In the genomic region with DNA sequence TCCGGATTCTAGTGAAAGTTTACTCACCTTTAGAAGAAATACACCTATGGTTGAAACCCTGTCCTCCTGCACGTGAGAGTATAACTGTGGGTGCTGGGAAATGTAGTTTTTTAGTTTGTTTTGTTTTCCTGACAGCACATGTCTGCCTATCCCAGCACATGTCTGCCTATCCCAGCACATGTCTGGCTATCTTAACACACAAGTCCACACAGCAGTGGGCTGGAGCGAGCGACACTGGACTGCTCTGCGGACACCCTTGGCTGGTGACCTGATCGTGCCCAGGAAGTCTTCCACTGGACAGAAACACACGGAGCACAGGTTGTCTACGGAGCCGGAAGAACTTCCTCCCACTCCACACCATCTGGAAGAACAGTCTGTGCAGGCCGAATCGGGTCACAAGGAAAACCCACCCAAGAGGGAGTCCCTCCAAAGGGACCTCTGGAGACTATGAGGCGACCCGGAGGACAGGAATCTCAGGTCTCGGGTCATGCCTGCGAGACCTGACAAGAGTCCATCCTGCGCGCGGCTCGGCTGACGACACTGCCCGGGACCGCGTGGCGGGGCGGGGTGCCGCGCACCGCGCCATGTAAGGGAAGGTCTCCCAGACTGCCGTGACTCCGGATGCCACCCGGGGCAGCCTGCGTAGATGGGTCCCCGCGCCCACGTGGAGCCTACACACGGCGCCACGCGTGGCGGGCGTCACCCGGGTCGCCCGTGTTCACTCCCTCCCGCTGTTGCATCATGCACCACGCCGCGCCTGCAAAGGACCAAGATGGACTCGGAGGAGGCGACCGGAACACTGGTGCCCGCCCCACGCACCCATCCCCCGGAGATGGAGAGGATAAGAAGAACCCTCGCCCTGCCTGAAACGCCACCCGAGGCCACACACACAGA, we compare ENCODE assay signal across 8 mouse cellular contexts. TPM values are rescaled to one million over a fixed set of nuclear protein-coding genes. Genes with fewer than 3 reads are reported as not detected.
DNase-seq lines count a peak whose midpoint lies in the region; ATAC-seq and TF ChIP-seq lines count a peak whose summit lies in the region.

No protein-coding gene starts in this region.

- peak overlapping the region; percentile 70 for H3K27ac ChIP-seq in heart, embryonic 11.5 days (ENCODE audit: low read depth, low read length)
- H3K27ac ChIP-seq in kidney, postnatal 0 days = peak overlapping the region; percentile 60
- peak overlapping the region; percentile 68 for H3K27ac ChIP-seq in neural tube, embryonic 13.5 days (replicated peaks)

- DNase-seq in 3T3-L1 (ENCODE audit: low read depth, low spot score) = peak; percentile 60
- no peak for DNase-seq in Patski (ENCODE audit: low read depth, low spot score)
- DNase-seq in embryo, embryonic 11.5 days (ENCODE audit: low read depth, low spot score) = peak; percentile 26
- peak; percentile 65 for DNase-seq in kidney, postnatal 0 days (ENCODE audit: low spot score)
- DNase-seq in lung, adult 18-20 months = peak; percentile 38 to 56
- DNase-seq in thymus, postnatal 36 days = peak; percentile 52 to 68

- peak overlapping the region; percentile 89 for H3K4me3 ChIP-seq in heart, embryonic 11.5 days (ENCODE audit: low read depth, low read length)
- H3K4me3 ChIP-seq in kidney, postnatal 0 days (replicated peaks; ENCODE audit: low read depth, low read length) = peak overlapping the region; percentile 62
- peak overlapping the region; percentile 63 for H3K4me3 ChIP-seq in neural tube, embryonic 13.5 days

- 1% methylated on average over 58 of the region's 58 CpGs for WGBS in heart, embryonic 11.5 days (ENCODE audit: insufficient replicate concordance)
- 2% methylated on average over 58 of the region's 58 CpGs for WGBS in kidney, postnatal 0 days
- WGBS in neural tube, embryonic 13.5 days = 3% methylated on average over 58 of the region's 58 CpGs

- POLR2A ChIA-PET in Patski (lab: Charles Lee) = interaction anchor here (0.7 to 1.0 kb wide), 4 partner anchors 33 to 53 kb away, joined by 3 to 6 read pairs (median 3); no protein-coding TSS in a partner anchor

- H3K4me1 ChIP-seq in heart, embryonic 11.5 days (ENCODE audit: control insufficient read depth, insufficient read depth, low read length) = peaks cover 9% of the 10 kb centered on the region; the same call in 1 of the 2 replicates
- H3K4me1 ChIP-seq in kidney, postnatal 0 days (replicated peaks; ENCODE audit: insufficient read depth, low read length) = no peaks in the 10 kb centered on the region; the same call in 1 of the 2 replicates
- peaks cover 19% of the 10 kb centered on the region for H3K4me1 ChIP-seq in neural tube, embryonic 13.5 days (replicated peaks)

- CTCF ChIA-PET in Patski (lab: Charles Lee) = interaction anchor here (0.7 to 3.4 kb wide), 13 partner anchors 12 to 86 kb away, joined by 3 to 13 read pairs (median 3); no protein-coding TSS in a partner anchor

- peak; percentile 68 for ATAC-seq in Patski
- ATAC-seq in heart, embryonic 11.5 days (replicated peaks; ENCODE audit: insufficient number of reproducible peaks, low FRiP score, low TSS enrichment) = peak; percentile 73
- peak; percentile 62 for ATAC-seq in kidney, postnatal 0 days (replicated peaks; ENCODE audit: low FRiP score, low read depth)
- ATAC-seq in neural tube, embryonic 13.5 days (ENCODE audit: low read depth) = peak; percentile 87

- no peak for TF ChIP-seq CTCF in Patski (IDR thresholded peaks at IDR 0.05)
- TF ChIP-seq CTCF in kidney, postnatal 0 days (IDR thresholded peaks at IDR 0.05; ENCODE audit: low read depth) = no peak

- no peaks in the 10 kb centered on the region for H3K9me3 ChIP-seq in heart, embryonic 11.5 days (replicated peaks; ENCODE audit: control insufficient read depth, low read length)
- no peaks in the 10 kb centered on the region for H3K9me3 ChIP-seq in kidney, postnatal 0 days (replicated peaks; ENCODE audit: low read length)
- H3K9me3 ChIP-seq in neural tube, embryonic 13.5 days = no peaks in the 10 kb centered on the region

- in situ Hi-C loops in Patski (cut with MboI; ENCODE audit: low pct_unique_long_range_greater_than_20kb) = loop anchor here (5.0 kb wide), 2 partner anchors 48 to 67 kb away; no protein-coding TSS in a partner anchor

- H3K9ac ChIP-seq in heart, embryonic 11.5 days (ENCODE audit: low read depth, low read length) = peak overlapping the region; percentile 95
- peak overlapping the region; percentile 68 for H3K9ac ChIP-seq in kidney, postnatal 0 days (ENCODE audit: low read depth, low read length)
- H3K9ac ChIP-seq in neural tube, embryonic 13.5 days = peak overlapping the region; percentile 81

- H3K36me3 ChIP-seq in heart, embryonic 11.5 days (ENCODE audit: control insufficient read depth, insufficient read depth, low read length) = no peaks in the 10 kb centered on the region
- no peaks in the 10 kb centered on the region for H3K36me3 ChIP-seq in kidney, postnatal 0 days (ENCODE audit: insufficient read depth, low read length)
- no peaks in the 10 kb centered on the region for H3K36me3 ChIP-seq in neural tube, embryonic 13.5 days

- peak overlapping the region; percentile 99 for H3K4me2 ChIP-seq in heart, embryonic 11.5 days
- H3K4me2 ChIP-seq in kidney, postnatal 0 days (ENCODE audit: low read length) = peak overlapping the region; percentile 91
- peak overlapping the region; percentile 92 for H3K4me2 ChIP-seq in neural tube, embryonic 13.5 days

- H3K27me3 ChIP-seq in Patski = no peaks in the 10 kb centered on the region
- H3K27me3 ChIP-seq in heart, embryonic 11.5 days (ENCODE audit: control insufficient read depth, insufficient read depth, low read length) = no peaks in the 10 kb centered on the region
- H3K27me3 ChIP-seq in kidney, postnatal 0 days (ENCODE audit: insufficient read depth, low read length) = no peaks in the 10 kb centered on the region
- no peaks in the 10 kb centered on the region for H3K27me3 ChIP-seq in neural tube, embryonic 13.5 days

RNA-seq across cellular contexts. Expression of gene Slc7a1, which starts 0.7 kb away (rescaled TPM):
- 33.7 TPM for polyA plus RNA-seq in Patski (2021)
- 26.8 and 34.6 TPM in 2 replicates for polyA plus RNA-seq in heart, embryonic 11.5 days (2014; fragmentation: Nextera tagmentation; extraction: Ambion mirVana)
- 12.3 and 12.7 TPM in 2 replicates for polyA plus RNA-seq in kidney, postnatal 0 days (2015; fragmentation: Nextera tagmentation; extraction: Ambion mirVana)
- polyA plus RNA-seq in neural tube, embryonic 13.5 days (2015; fragmentation: Nextera tagmentation; extraction: Ambion mirVana) = 31.8 and 32.3 TPM in 2 replicates
